Mouse (Mus musculus): ENCODE measurements around the gene Ripor3. TPM values are rescaled to one million over a fixed set of nuclear protein-coding genes. Genes with fewer than 3 reads are reported as not detected.

Gene Ripor3
- polyA plus RNA-seq, 1 experiment from 2014 or later: 0.55 TPM

DNA sequence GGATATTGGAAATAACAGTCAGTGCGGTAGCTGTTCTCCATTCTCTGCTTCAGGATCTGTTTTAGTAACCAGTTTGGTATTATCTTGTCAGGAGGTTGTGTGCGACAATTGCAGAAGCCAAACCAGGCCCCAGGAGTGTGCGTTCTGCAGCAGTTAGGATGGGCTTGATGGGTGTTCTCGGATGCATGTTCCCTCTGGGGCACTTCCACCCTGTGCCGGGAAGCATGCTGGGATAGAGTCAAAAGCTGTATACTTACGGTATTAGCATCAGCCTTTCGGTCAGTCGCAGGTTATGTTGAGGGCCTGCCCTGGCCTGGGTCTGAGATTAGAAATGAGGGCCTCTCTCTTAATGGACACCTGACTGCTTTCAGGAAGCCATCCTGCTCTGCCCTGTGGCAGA lies 49.8 kb downstream of the Ripor3 start:
- DNase-seq (ENCODE audit: low spot score) (no peak), ATAC-seq (ENCODE audit: insufficient number of reproducible peaks, low FRiP score, low TSS enrichment, low read depth) (no peak)
- Histone ChIP-seq H3K27me3 (ENCODE audit: control insufficient read depth, insufficient read depth, low read length) (no peaks in the 10 kb centered on the region), H3K4me3 (ENCODE audit: low read depth, low read length) (no peak overlapping the region), H3K4me1 (ENCODE audit: control insufficient read depth, insufficient read depth, low read length) (no peaks in the 10 kb centered on the region), H3K36me3 (ENCODE audit: control insufficient read depth, insufficient read depth, low read length) (peaks cover 8% of the 10 kb centered on the region), H3K9ac (ENCODE audit: low read length) (no peak overlapping the region), H3K27ac (replicated peaks; ENCODE audit: low read depth, low read length) (no peak overlapping the region), H3K9me3 (ENCODE audit: control insufficient read depth, low read length) (no peaks in the 10 kb centered on the region), H3K4me2 (ENCODE audit: low read depth, severe bottlenecking) (no peak overlapping the region)
- WGBS: 91% methylated on average over 8 of the region's 8 CpGs

DNA sequence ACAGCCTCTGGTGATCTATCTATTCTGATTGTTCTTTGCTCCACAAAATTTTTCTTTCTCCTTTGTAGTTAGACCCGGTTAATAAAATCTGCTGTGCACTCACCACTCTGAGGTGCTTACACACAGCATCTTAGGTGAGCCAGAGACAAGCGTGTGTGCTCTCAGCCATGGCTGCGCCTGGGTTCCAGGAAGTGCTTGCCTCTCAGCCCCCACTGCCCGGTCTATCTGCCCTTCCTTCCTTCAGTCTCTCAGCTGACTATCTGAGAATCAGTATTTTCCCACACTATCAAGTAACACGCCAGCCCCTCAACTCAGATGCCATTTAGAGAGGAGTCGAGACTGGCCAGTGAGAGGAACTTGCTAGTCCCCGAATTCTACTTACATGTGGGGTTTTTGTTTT lies 50.4 kb downstream of the Ripor3 start:
- ATAC-seq (ENCODE audit: insufficient number of reproducible peaks, low FRiP score, low TSS enrichment, low read depth) (no peak), DNase-seq (ENCODE audit: low spot score) (no peak)
- no peak overlapping the region for H3K4me2 ChIP-seq (ENCODE audit: low read depth, severe bottlenecking)
- no peaks in the 10 kb centered on the region for H3K27me3 ChIP-seq (ENCODE audit: control insufficient read depth, insufficient read depth, low read length)
- no peaks in the 10 kb centered on the region for H3K4me1 ChIP-seq (ENCODE audit: control insufficient read depth, insufficient read depth, low read length)
- H3K9ac ChIP-seq (ENCODE audit: low read length): no peak overlapping the region
- H3K36me3 ChIP-seq (ENCODE audit: control insufficient read depth, insufficient read depth, low read length): peaks cover 7% of the 10 kb centered on the region
- 80% methylated on average over 7 of the region's 7 CpGs for WGBS
- no peak overlapping the region for H3K27ac ChIP-seq (replicated peaks; ENCODE audit: low read depth, low read length)
- no peaks in the 10 kb centered on the region for H3K9me3 ChIP-seq (ENCODE audit: control insufficient read depth, low read length)
- H3K4me3 ChIP-seq (ENCODE audit: low read depth, low read length): no peak overlapping the region

DNA sequence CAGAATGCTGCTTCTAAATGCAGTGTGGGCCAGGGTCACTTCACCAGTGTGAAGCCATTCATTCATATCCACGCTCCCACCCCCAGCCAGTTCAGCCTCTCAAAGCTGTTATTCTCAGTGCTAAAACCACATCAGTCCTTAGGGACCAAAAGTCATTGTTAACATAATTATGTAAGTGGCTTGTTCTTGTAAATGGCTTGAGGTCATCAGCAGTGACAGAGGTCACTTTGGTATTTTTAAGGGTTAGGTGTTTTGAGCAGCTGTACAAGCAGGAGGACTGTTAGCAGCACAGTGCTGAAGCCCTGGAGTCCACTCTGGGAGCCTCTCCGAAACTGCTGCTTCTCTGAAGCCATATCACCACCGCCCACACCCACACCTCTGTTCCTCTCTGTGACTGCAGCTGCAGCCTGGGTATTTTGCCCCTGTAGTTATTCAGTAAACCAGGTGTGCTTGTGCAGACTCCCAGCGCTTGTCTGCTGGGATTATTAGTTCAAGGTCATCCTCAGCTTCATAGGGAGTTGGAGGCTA lies 51.0 kb downstream of the Ripor3 start:
- WGBS: 84% methylated on average over 4 of the region's 4 CpGs
- DNase-seq (ENCODE audit: low spot score): no peak

GRCm38 (mm10) chr2:167958843-167959242 lies 51.6 kb downstream of the Ripor3 start:
- Histone ChIP-seq H3K9me3 (ENCODE audit: control insufficient read depth, low read length) (no peaks in the 10 kb centered on the region), H3K36me3 (ENCODE audit: control insufficient read depth, insufficient read depth, low read length) (peaks cover 4% of the 10 kb centered on the region), H3K4me2 (ENCODE audit: low read depth, severe bottlenecking) (no peak overlapping the region), H3K9ac (ENCODE audit: low read length) (no peak overlapping the region), H3K27ac (replicated peaks; ENCODE audit: low read depth, low read length) (no peak overlapping the region), H3K4me3 (ENCODE audit: low read depth, low read length) (no peak overlapping the region), H3K27me3 (ENCODE audit: control insufficient read depth, insufficient read depth, low read length) (no peaks in the 10 kb centered on the region), H3K4me1 (ENCODE audit: control insufficient read depth, insufficient read depth, low read length) (no peaks in the 10 kb centered on the region)
- ATAC-seq (ENCODE audit: insufficient number of reproducible peaks, low FRiP score, low TSS enrichment, low read depth) (no peak), DNase-seq (ENCODE audit: low spot score) (no peak)
- 76% methylated on average over 4 of the region's 4 CpGs for WGBS

More for the DNA sequence above, 51.0 kb downstream of the Ripor3 start:
- H3K36me3 ChIP-seq (ENCODE audit: control insufficient read depth, insufficient read depth, low read length): peaks cover 6% of the 10 kb centered on the region
- no peak overlapping the region for H3K27ac ChIP-seq (replicated peaks; ENCODE audit: low read depth, low read length)
- H3K4me3 ChIP-seq (ENCODE audit: low read depth, low read length): no peak overlapping the region
- no peak overlapping the region for H3K4me2 ChIP-seq (ENCODE audit: low read depth, severe bottlenecking)
- H3K9me3 ChIP-seq (ENCODE audit: control insufficient read depth, low read length): no peaks in the 10 kb centered on the region
- H3K4me1 ChIP-seq (ENCODE audit: control insufficient read depth, insufficient read depth, low read length): no peaks in the 10 kb centered on the region
- no peak for ATAC-seq (ENCODE audit: insufficient number of reproducible peaks, low FRiP score, low TSS enrichment, low read depth)
- no peaks in the 10 kb centered on the region for H3K27me3 ChIP-seq (ENCODE audit: control insufficient read depth, insufficient read depth, low read length)
- H3K9ac ChIP-seq (ENCODE audit: low read length): no peak overlapping the region

DNA sequence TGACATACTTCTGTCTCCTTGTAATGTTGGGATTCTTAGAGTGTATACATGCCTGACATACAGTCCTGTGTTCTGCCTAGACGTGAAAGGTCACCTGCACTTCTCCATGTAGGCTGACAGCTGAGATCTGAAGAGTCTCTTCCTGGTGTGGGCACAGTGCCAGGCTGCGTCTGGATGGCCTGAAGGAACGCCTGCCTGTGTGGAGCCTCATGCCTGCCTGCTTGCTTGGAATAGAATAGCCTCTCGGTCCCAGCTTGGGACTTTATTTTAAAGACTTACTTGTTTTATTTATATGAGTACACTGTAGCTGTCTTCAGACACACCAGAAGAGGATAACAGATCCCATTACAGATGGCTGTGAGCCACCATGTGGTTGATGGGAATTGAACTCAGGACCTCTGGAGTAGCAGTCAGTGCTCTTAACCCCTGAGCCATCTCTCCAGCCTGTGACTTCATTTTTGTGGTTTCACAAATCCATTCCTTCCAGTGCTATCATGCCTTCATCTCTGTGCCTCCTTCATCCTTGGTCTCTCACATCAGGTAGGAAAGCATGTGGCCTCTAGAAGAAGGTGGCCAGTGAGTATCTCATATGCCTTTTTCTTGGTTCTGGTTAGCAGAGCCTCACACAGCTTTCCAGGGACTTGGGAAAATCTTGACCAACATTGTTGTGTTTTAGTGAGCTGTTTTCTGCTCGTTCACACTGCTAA lies 52.2 kb downstream of the Ripor3 start:
- Histone ChIP-seq H3K27ac (replicated peaks; ENCODE audit: low read depth, low read length) (no peak overlapping the region), H3K9ac (ENCODE audit: low read length) (no peak overlapping the region), H3K4me2 (ENCODE audit: low read depth, severe bottlenecking) (no peak overlapping the region), H3K9me3 (ENCODE audit: control insufficient read depth, low read length) (no peaks in the 10 kb centered on the region), H3K4me3 (ENCODE audit: low read depth, low read length) (no peak overlapping the region), H3K4me1 (ENCODE audit: control insufficient read depth, insufficient read depth, low read length) (no peaks in the 10 kb centered on the region), H3K36me3 (ENCODE audit: control insufficient read depth, insufficient read depth, low read length) (peaks cover 4% of the 10 kb centered on the region), H3K27me3 (ENCODE audit: control insufficient read depth, insufficient read depth, low read length) (no peaks in the 10 kb centered on the region)
- DNase-seq (ENCODE audit: low spot score) (no peak), ATAC-seq (ENCODE audit: insufficient number of reproducible peaks, low FRiP score, low TSS enrichment, low read depth) (no peak)
- WGBS: 81% methylated on average over 5 of the region's 5 CpGs

DNA sequence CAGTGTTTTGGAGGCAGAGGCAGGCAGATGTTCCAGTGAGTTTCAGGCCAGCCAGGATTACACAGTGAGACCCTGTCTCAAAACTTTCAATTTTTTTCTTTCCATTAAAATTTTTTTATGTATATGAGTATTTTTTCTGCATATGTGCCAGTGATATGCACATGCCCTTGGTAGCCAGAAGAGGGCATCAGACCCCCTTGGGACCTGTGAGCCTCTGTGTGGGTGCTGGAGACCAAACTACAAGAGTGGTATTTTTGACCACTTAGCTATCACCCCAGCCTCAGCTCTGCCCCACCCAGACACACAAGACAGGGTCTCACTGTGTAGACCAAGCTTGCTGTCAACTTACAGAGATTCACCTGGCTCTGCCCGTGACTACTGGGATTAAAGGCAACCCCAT lies 52.9 kb downstream of the Ripor3 start:
- H3K4me3 ChIP-seq (ENCODE audit: low read depth, low read length): no peak overlapping the region
- no peaks in the 10 kb centered on the region for H3K9me3 ChIP-seq (ENCODE audit: control insufficient read depth, low read length)
- H3K36me3 ChIP-seq (ENCODE audit: control insufficient read depth, insufficient read depth, low read length): peaks cover 4% of the 10 kb centered on the region
- no peak overlapping the region for H3K27ac ChIP-seq (replicated peaks; ENCODE audit: low read depth, low read length)
- ATAC-seq (ENCODE audit: insufficient number of reproducible peaks, low FRiP score, low TSS enrichment, low read depth) (no peak), DNase-seq (ENCODE audit: low spot score) (no peak)
- H3K9ac ChIP-seq (ENCODE audit: low read length): no peak overlapping the region
- 94% methylated on average over 1 of the region's 1 CpGs for WGBS
- H3K4me2 ChIP-seq (ENCODE audit: low read depth, severe bottlenecking): no peak overlapping the region
- H3K27me3 ChIP-seq (ENCODE audit: control insufficient read depth, insufficient read depth, low read length): no peaks in the 10 kb centered on the region
- H3K4me1 ChIP-seq (ENCODE audit: control insufficient read depth, insufficient read depth, low read length): no peaks in the 10 kb centered on the region

DNA sequence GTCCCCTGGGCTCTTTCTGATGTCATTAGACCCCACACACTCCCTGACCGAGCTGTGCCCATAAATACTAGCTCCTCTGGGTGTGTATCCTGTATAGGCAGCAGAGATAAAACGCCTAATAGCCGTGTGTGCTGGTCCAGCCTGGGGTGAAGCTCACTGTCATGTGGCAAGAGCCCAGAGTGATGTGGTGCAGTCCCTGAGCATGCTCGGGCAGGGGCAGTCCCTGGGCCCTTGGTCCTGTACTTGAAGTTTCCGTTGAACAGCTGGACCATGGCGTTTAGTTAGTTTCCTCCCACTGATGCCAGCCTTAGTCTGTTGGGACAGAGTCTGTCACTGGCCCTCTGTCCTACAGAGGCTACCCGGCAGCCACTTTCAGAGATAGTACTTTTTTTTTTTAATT lies 55.5 kb downstream of the Ripor3 start:
- Histone ChIP-seq H3K4me2 (ENCODE audit: low read depth, severe bottlenecking) (no peak overlapping the region), H3K27ac (replicated peaks; ENCODE audit: low read depth, low read length) (no peak overlapping the region), H3K36me3 (ENCODE audit: control insufficient read depth, insufficient read depth, low read length) (peaks cover 4% of the 10 kb centered on the region), H3K27me3 (ENCODE audit: control insufficient read depth, insufficient read depth, low read length) (no peaks in the 10 kb centered on the region), H3K4me1 (ENCODE audit: control insufficient read depth, insufficient read depth, low read length) (no peaks in the 10 kb centered on the region), H3K4me3 (ENCODE audit: low read depth, low read length) (no peak overlapping the region), H3K9ac (ENCODE audit: low read length) (no peak overlapping the region), H3K9me3 (ENCODE audit: control insufficient read depth, low read length) (no peaks in the 10 kb centered on the region)
- 82% methylated on average over 7 of the region's 7 CpGs for WGBS
- DNase-seq (ENCODE audit: low spot score): no peak
- ATAC-seq (ENCODE audit: insufficient number of reproducible peaks, low FRiP score, low TSS enrichment, low read depth): no peak

GRCm38 (mm10) chr2:167953819-167954218 lies 56.6 kb downstream of the Ripor3 start:
- no peak overlapping the region for H3K27ac ChIP-seq (replicated peaks; ENCODE audit: low read depth, low read length)

More at GRCm38 (mm10) chr2:167953819-167954218, 56.6 kb downstream of the Ripor3 start:
- ATAC-seq (ENCODE audit: insufficient number of reproducible peaks, low FRiP score, low TSS enrichment, low read depth) (no peak), DNase-seq (ENCODE audit: low spot score) (no peak)
- H3K9me3 ChIP-seq (ENCODE audit: control insufficient read depth, low read length): no peaks in the 10 kb centered on the region
- H3K4me2 ChIP-seq (ENCODE audit: low read depth, severe bottlenecking): no peak overlapping the region
- H3K36me3 ChIP-seq (ENCODE audit: control insufficient read depth, insufficient read depth, low read length): peaks cover 2% of the 10 kb centered on the region
- no peak overlapping the region for H3K4me3 ChIP-seq (ENCODE audit: low read depth, low read length)
- H3K9ac ChIP-seq (ENCODE audit: low read length): no peak overlapping the region
- H3K4me1 ChIP-seq (ENCODE audit: control insufficient read depth, insufficient read depth, low read length): no peaks in the 10 kb centered on the region
- 88% methylated on average over 10 of the region's 10 CpGs for WGBS
- no peaks in the 10 kb centered on the region for H3K27me3 ChIP-seq (ENCODE audit: control insufficient read depth, insufficient read depth, low read length)
